Mouse (Mus musculus) gonadal fat pad, adult 2 months (tissue): Measurements from ENCODE around the gene Trim2. TPM values are rescaled to one million over a fixed set of nuclear protein-coding genes. Genes with fewer than 3 reads are reported as not detected.

Experiments
- DNase-seq: peaks from one replicate; pipeline ENCODE4 v3.0.0-alpha.2; 2012; ENCODE audit warnings: low read depth
- polyA plus RNA-seq: library from polyadenylated mRNA; depleted of rRNA; stranded (reverse); fragments of >200 nt; gene quantifications from 2 replicates; pipeline ENCODE4 v1.2.3, GENCODE M21; 2012; rRNA removed

The Trim2 gene
- 35.2 and 50.4 TPM in 2 replicates for polyA plus RNA-seq

DNA sequence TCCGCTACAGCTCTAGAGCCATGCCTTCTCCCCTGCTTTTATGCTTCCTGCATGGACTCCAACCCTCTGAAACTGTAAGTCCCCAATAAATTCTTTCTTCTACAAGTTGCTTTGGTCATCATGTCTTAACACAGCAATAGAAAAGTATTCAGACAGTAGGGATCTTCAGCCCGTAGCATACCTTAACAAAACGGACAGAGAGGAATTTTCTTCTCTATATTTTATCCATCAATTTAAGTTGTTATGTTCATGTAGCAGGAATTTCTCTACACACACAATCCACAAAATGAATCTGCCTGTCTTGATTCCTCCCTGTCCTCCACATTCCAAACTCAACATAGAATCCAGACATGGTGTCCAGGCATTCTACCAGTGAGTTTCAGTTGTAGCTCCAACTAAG is at the start of gene Trim2:
Gene Trim2, minus strand, starts transcription at position 101 of the 400 bp plus-strand sequence.
- no peak for DNase-seq

- no peak for DNase-seq
Observed at GRCm38 (mm10) chr3:84355930-84356689, 49.4 kb upstream of the Trim2 start.

DNA sequence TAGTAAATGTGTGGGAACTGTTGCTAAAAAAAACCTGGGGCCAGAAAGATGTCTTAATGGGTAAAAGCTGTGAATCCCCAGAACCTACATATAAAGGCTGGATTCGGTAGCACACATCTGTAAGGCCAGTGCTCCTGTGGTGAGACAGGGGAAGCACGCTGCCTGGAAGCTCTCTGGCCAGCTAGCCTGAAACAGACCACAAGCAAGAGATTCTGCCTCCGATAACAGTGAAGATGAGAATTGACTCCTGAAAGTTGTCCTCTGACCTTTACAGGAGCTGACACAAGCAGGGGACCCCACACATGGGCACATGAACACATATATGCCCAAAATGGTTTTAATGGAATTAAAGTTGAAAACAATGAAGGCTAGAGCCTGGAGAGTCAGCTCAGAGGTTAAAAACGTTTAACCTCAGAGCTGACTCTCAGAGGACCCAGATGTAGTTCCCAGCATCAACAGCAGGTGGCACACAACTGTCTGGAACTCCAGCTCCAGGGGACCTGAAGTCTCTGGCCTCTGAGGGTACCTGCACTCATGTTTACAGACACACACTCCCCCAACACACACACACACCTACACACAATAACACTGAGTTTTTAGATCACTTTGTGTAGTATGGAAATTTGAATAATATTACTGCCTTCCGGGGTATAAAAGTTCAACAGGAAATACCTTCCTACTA is 45.8 kb upstream of the Trim2 start:
- no peak for DNase-seq

DNA sequence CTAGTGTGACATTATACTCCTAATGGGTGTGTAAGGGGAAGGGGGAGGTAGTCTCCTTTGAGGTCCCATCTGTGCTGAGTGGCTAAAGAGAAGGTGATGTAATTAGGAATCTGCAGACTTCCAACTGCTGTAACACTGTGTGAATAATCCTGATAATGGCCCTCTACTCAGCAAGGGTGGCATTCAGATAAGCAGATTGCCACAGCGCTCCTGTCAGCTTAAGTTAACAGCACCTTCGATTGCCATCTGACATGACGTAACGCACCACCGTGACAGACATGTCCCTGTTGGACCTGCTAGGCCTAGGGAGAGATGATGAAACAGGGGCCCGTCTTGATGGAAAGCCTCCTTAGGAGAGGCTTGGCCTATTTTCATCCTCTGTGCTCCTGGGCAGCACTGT is 43.6 kb upstream of the Trim2 start:
- DNase-seq: no peak

DNA sequence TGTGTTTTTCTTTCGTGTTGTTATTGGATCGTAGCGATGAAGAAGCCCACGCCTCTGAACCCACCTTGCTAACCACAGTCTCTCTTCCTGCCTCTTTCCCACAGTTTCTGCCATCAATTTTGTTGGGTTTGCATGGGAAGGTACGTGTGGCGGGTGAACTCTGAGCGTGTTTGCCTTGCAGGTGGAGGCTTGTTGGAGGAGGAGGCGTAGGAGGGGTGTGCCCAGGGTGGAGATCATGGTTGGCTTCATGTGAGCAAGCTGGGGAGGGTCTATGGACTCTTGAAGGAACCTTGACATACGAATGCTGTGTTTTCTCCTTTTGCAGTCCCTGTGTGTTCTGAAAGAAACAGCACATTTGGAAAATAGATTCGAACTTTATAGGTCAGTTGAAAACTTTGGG is 43.1 kb upstream of the Trim2 start:
- no peak for DNase-seq

DNA sequence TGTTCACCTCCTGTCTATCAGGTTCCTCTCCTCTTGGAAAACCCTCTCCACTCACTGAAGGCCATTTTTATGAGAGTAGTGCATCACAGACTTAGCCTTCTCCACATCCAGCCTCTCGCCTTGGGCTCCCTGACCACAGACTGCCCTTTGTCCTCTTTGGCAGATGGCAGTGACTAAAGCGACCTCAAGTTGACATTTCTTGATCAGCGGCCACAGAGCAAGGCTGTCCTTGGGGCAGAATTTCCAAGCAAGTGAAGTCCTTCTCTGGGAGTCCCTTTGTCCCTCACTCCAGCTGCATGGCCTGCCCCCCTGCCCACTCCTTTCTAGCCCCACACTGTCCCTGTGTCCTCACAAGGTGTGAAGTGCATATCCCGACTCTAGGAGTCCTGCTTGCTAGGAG is 40.7 kb upstream of the Trim2 start:
- DNase-seq: no peak

- DNase-seq: no peak
Observed at GRCm38 (mm10) chr3:84346456-84347150, 39.9 kb upstream of the Trim2 start.

- DNase-seq: no peak
Observed at GRCm38 (mm10) chr3:84345646-84345980, 38.9 kb upstream of the Trim2 start.

DNA sequence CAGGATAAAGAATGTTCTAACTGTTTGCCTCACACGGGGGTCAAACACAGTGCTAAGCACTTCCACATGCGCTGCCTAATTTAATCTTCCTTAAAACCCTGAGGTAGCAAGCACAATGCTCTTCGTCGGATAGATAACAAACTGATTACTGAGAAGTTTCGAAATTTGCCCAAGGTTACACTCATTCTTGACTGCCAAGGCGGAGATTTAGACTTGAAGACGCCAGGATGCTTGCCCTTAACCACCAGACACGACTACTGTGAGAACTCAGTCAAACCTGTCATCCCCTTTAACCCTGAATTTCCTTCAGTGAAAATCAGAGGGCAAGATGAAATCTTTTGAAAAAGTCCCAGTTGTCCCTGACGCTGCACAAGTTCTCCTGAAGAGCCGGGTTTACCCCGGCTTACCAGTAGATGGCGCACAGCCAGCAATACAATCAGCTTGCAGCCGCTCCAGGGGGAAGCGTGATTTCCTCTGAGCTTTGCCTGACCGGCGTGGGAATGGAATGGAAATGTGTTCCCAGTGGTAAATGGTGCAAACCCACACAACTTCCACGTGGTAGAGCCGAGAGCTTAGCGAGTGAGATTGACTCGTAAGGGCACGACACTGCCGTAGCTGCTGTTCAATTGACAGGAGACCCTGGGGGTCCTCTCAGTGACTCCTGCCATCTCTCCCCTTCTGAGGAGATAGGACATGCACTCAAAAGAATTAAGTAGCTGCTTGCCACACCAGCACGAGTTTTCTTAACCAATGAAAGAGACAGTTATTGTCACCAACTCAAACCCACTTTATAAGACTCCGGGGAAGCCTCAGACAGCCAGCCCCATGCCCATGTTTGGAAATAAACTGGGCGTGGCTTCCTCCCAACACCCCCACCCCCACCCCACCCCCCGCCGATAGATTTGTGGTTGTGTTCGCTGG is 38.3 kb upstream of the Trim2 start:
- DNase-seq: no peak

- no peak for DNase-seq
Observed at GRCm38 (mm10) chr3:84343101-84343500, 36.4 kb upstream of the Trim2 start.

DNA sequence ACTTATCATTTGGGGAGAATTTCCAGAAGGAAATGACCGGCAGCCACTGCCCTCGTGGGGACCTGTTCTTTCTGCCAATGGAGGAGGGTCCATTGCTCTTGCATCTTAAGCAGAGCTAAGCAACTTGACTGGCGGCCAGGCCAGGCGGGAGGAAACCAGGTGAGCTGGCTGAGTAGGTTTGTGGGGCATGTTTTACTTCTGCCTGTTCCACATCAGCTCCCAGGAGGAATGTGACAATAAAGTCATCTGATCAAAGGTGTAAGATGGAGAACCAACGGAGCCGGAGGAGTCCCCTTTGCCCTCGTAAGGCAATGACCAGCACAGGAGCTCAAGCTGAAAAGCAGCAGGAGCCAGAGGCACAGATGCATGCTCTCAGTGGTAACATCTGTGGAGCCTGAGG is 35.1 kb upstream of the Trim2 start:
- no peak for DNase-seq

- DNase-seq: no peak
Observed at GRCm38 (mm10) chr3:84337585-84337984, 30.9 kb upstream of the Trim2 start.

GRCm38 (mm10) chr3:84336342-84336741 is 29.7 kb upstream of the Trim2 start:
- DNase-seq: no peak

- no peak for DNase-seq
Observed at GRCm38 (mm10) chr3:84335421-84336073, 28.9 kb upstream of the Trim2 start.

DNA sequence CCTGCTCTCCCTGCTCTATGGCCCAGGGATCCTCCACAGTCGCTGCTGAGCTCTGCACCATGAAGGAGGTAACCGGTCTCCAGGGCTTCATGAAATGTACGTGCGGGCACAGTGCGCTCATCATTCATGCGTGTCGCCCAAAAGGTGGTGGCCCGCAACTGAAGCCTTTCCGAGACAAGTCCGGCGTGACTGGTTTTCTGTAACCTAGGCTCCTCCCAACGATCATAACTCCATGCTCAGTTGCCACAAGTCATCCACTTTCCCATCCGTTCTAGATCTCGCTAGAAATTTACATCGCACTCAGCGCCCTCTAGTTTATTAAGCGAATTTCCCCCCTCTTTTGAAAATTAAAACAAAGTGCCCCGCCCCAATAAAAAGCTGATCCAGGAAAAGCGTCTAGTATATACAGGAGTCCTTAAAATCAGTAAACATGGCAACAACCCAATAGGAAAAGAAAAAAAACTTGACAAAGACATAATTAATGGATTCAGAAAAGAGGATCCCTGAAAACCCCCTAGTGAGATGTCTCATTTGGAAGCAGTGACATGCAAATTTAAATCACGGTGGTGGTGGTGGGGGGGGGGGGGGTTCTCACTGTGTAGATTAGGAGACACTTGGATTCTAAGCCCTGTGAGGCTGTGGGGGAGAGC is 28.2 kb upstream of the Trim2 start:
- DNase-seq: no peak

DNA sequence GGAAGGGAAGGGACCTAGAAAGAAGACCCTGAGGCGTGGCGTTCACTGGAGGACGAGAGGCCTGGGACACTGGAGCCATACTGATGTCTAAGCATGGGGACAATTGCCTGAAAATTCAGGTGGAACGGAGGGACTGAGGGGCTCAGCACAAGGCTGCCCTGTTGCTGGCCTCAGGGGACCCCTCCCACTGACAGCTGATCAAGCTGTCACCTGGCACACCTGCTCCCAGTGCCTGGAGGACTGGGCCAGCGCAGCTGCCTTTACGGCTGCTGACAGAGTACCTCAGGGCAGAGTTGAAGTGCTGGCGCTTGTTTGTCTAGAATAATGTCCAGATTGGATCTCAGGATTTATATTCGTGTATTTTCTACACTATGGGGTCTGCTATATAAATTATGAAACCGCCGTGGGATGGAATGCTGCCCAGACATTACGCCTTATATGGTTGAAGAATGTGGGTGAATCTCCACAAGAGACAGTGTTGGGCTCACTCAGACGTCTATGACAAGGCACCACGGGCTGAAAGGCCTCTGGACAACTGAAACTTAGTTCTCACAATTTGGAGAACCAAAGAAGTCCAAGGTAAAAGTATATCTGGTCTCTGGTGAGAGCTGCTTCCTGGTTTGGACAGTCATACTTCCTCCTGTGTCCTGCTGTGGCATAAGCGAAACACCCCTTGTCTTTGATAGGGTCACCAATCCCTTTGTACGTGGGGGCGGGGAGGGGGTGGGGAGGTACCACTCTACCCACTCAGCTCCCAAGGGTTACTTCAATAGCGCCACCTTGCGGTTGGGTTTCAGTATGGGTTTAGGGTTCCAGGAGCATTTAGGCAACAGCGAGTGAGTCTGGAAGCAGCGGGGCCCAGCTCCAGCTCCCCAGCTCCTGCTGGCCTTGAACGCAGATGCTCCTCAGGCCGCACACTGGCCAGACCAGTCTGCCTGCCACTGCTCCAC is 27.0 kb upstream of the Trim2 start:
- DNase-seq: no peak

DNA sequence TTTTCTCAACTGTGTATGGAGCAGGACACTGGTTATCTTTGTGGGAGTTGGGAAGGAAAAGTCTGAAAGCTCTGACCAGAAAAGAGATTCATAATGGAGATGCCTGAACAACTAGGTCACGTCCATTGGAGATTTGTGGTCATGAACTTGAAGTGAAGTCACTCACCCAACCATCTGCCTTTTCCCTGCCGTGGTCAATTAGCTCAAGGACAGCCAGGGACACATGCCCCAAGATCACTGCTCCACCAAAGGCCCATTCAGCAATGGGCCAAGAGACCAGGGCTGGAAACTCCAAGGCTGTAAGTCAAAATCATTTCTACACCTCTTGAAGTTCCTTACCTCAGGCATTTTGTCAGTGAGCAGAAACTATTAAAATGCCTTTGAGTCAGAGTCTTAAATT is 23.5 kb upstream of the Trim2 start:
- DNase-seq: no peak

GRCm38 (mm10) chr3:84324967-84325441 is 18.3 kb upstream of the Trim2 start:
- peak; percentile 99 for DNase-seq

DNA sequence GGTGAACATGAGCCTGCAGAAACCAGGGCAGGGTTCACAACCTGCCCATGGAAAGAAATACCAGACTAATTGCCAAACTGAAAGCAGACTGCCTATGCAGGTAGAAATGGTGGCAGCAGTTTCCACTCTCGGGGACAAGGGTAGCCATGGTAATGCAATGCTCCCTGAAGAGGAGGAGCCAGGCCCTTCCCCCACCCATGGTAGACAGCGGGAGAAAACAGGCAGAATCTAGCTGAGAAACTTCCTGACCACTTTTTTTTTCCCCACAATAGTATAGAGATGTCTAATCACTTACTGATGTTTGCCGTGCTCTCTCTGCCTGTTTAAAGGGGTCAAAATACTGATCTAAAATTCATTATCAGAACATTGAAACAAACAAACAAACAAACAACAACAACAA is 17.8 kb upstream of the Trim2 start:
- DNase-seq: no peak

DNA sequence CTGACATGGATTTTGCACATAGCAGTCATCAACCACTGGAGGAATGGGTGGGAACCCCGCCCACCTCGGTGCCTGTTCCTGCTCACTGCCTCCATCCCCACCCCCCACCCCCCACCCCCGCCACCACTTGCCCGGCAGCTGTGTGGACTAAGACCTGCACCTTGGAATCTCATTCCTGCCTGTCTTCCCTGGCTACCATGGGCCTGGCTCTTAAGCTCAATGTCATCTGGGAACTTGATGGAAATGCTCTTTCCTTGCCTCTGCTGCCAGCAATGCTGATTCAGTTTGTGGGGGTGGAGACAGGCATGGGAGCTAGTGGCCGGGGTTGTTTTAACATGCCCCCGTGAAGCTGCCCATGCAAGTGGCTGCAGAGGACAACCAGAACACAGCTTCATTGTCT is 17.3 kb upstream of the Trim2 start:
- no peak for DNase-seq
